Mouse (Mus musculus) small intestine, adult 2 months (tissue): ENCODE results near the gene Sfn.

Source experiments
- CTCF ChIP-seq: fragments of 200-500 bp; IDR thresholded peaks from 2 replicates; pipeline ENCODE4 v1.5.1; 2012; ENCODE audit warnings: low read depth, mild to moderate bottlenecking, control low read depth, inconsistent platforms, low read length, moderate library complexity, mixed read lengths; ENCODE audit not compliant: insufficient replicate concordance, insufficient read length; ENCODE audit errors: extremely low read depth
- POLR2A ChIP-seq: fragments of 200-500 bp; IDR thresholded peaks from 2 replicates; pipeline ENCODE4 v1.6.1; 2012; ENCODE audit warnings: low read depth, mild to moderate bottlenecking, control low read depth, inconsistent platforms, low read length, moderate library complexity

DNA sequence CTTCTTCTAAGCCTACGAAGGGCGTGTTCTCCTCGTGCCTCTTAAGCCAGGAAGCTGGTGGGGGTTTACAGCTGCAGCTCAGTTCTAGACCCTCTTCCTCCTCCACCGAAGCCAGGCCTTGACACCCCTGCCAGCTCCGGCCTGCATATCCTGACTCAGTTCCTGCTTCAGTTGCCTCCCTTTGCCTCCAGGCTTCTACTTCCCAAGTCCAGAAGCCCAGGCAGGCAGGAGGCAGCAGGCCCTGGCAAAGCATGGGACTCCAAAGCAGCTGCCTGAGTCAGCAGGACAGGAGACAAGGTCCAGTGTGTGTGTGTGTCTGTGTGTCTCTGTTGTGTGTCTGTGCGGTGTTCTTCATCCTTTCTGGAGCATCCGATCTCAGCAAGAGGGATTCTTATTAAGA is 2.2 kb upstream of the Sfn start:
- no peak for TF ChIP-seq POLR2A
- no peak for TF ChIP-seq CTCF
